Mouse (Mus musculus) CD4-positive, CD25-positive, alpha-beta regulatory T cell, adult 4 months (primary cell): ENCODE data around the gene Slc1a4. TPM values are rescaled to one million over a fixed set of nuclear protein-coding genes. Genes with fewer than 3 reads are reported as not detected.

ENCODE experiments used
- ATAC-seq: one replicate; pipeline ENCODE4 v1.8.0; 2017
- polyA plus RNA-seq, 2 experiments: library from polyadenylated mRNA; unstranded; fragments of 100-300 nt; shearing (Covaris generic); gene quantifications; one replicate each; pipeline ENCODE4 v1.2.1; 2017

Slc1a4 gene
- polyA plus RNA-seq, result under 1 TPM; 0.13 to 0.70 TPM

- ATAC-seq, result peak; percentile 92
Measured at GRCm38 (mm10) chr11:20332561-20333514, at the start of gene Slc1a4. Gene Slc1a4 (minus strand): TSS chr11:20332713.

- ATAC-seq, result no peak
Measured at GRCm38 (mm10) chr11:20380106-20380505, 47.6 kb upstream of the Slc1a4 start.

GRCm38 (mm10) chr11:20376642-20377041 lies 44.1 kb upstream of the Slc1a4 start:
- no peak for ATAC-seq

GRCm38 (mm10) chr11:20372616-20373211 lies 40.2 kb upstream of the Slc1a4 start:
- ATAC-seq, result no peak

- no peak for ATAC-seq
Measured at GRCm38 (mm10) chr11:20370486-20370885, 38.0 kb upstream of the Slc1a4 start.

GRCm38 (mm10) chr11:20366456-20366855 lies 33.9 kb upstream of the Slc1a4 start:
- no peak for ATAC-seq

- no peak for ATAC-seq
Measured at GRCm38 (mm10) chr11:20361354-20361753, 28.8 kb upstream of the Slc1a4 start.

GRCm38 (mm10) chr11:20357684-20358447 lies 25.4 kb upstream of the Slc1a4 start:
- no peak for ATAC-seq

GRCm38 (mm10) chr11:20348466-20348865 lies 16.0 kb upstream of the Slc1a4 start:
- ATAC-seq, result no peak

GRCm38 (mm10) chr11:20347548-20347947 lies 15.0 kb upstream of the Slc1a4 start:
- no peak for ATAC-seq

GRCm38 (mm10) chr11:20346369-20346768 lies 13.9 kb upstream of the Slc1a4 start:
- no peak for ATAC-seq

- no peak for ATAC-seq
Measured at GRCm38 (mm10) chr11:20343952-20344351, 11.4 kb upstream of the Slc1a4 start.

- ATAC-seq, result no peak
Measured at GRCm38 (mm10) chr11:20341598-20341997, 9.1 kb upstream of the Slc1a4 start.

- no peak for ATAC-seq
Measured at GRCm38 (mm10) chr11:20338703-20339102, 6.2 kb upstream of the Slc1a4 start.

- ATAC-seq, result no peak
Measured at GRCm38 (mm10) chr11:20334301-20334700, 1.8 kb upstream of the Slc1a4 start.

- ATAC-seq, result peak; percentile 7
Measured at GRCm38 (mm10) chr11:20331690-20332537, 599 bp downstream of the Slc1a4 start.

- no peak for ATAC-seq
Measured at GRCm38 (mm10) chr11:20331027-20331689, 1.4 kb downstream of the Slc1a4 start.

- no peak for ATAC-seq
Measured at GRCm38 (mm10) chr11:20329711-20330110, 2.8 kb downstream of the Slc1a4 start.

- no peak for ATAC-seq
Measured at GRCm38 (mm10) chr11:20328771-20329170, 3.7 kb downstream of the Slc1a4 start.

GRCm38 (mm10) chr11:20326328-20326995 lies 6.1 kb downstream of the Slc1a4 start:
- no peak for ATAC-seq
